Mouse (Mus musculus): ENCODE measurements at regions not wholly inside any gene's neighbourhood (a gene's known extent, or its start where the extent isn't known, plus 50 kb on each side); places are given as distances from the start of the nearest gene placed in this dataset.

GRCm38 (mm10) chr5:126723304-126724295, 518.0 kb upstream of the Tmem132c start:
- WGBS = 66% methylated on average over 10 of the region's 10 CpGs
- no peaks in the 10 kb centered on the region for H3K4me1 ChIP-seq (replicated peaks)
- H3K27me3 ChIP-seq = no peaks in the 10 kb centered on the region
- no peak overlapping the region for H3K9ac ChIP-seq
- no peak overlapping the region for H3K4me2 ChIP-seq
- no peaks in the 10 kb centered on the region for H3K9me3 ChIP-seq
- H3K36me3 ChIP-seq = no peaks in the 10 kb centered on the region
- ATAC-seq (ENCODE audit: low read depth) = no peak
- H3K27ac ChIP-seq (replicated peaks) = no peak overlapping the region
- H3K4me3 ChIP-seq = no peak overlapping the region

- WGBS = 86% methylated on average over 9 of the region's 9 CpGs
- Histone ChIP-seq H3K27me3 (no peaks in the 10 kb centered on the region), H3K4me3 (no peak overlapping the region), H3K4me2 (no peak overlapping the region), H3K9me3 (no peaks in the 10 kb centered on the region), H3K9ac (no peak overlapping the region), H3K27ac (replicated peaks) (no peak overlapping the region), H3K36me3 (no peaks in the 10 kb centered on the region), H3K4me1 (replicated peaks) (no peaks in the 10 kb centered on the region)
- no peak for ATAC-seq (ENCODE audit: low read depth)
These were observed 517.3 kb upstream of the Tmem132c start for GRCm38 (mm10) chr5:126724329-126724728.

GRCm38 (mm10) chr5:126733470-126733869, 508.1 kb upstream of the Tmem132c start:
- H3K4me1 ChIP-seq (replicated peaks) = peaks cover 17% of the 10 kb centered on the region; the same call in 1 of the 2 replicates
- 1% methylated on average over 11 of the region's 15 CpGs for WGBS
- no peaks in the 10 kb centered on the region for H3K36me3 ChIP-seq
- no peaks in the 10 kb centered on the region for H3K9me3 ChIP-seq
- peak; percentile 56; the same call in 1 of the 2 replicates for ATAC-seq (ENCODE audit: low read depth)
- H3K4me3 ChIP-seq = peak overlapping the region; percentile 14; the same call in 1 of the 2 replicates
- peak overlapping the region; percentile 64 for H3K27ac ChIP-seq (replicated peaks)
- 0 out of 2 replicates have a peak overlapping the region, but pooled peaks have one; percentile 41 for H3K9ac ChIP-seq
- peaks cover 3% of the 10 kb centered on the region; the same call in 1 of the 2 replicates for H3K27me3 ChIP-seq
- H3K4me2 ChIP-seq = peak overlapping the region; percentile 49

DNA sequence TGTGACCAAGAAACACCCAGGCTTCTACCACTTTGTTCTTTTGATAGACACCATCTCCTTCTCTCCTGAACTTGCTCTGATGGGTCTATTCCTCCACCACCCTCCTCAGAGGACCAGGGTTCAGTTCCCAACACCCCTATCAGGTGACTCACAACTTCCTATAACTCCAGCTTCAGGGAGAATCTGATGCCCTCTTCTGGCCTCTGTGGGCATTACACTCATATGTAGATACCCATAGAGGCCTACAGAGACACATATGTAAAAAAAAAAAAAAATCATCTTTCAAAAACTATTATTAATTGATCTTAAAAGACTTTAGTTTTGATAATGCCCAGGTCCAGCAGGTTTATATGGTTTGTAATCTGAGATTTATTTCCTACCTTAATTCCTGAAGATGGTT, 505.9 kb upstream of the Tmem132c start:
- Histone ChIP-seq H3K4me3 (no peak overlapping the region), H3K9me3 (no peaks in the 10 kb centered on the region), H3K27me3 (peaks cover 3% of the 10 kb centered on the region; the same call in 1 of the 2 replicates), H3K4me2 (no peak overlapping the region), H3K36me3 (no peaks in the 10 kb centered on the region), H3K9ac (no peak overlapping the region), H3K27ac (replicated peaks) (no peak overlapping the region), H3K4me1 (replicated peaks) (peaks cover 19% of the 10 kb centered on the region)
- ATAC-seq (ENCODE audit: low read depth) = no peak

- H3K27me3 ChIP-seq = peaks cover 3% of the 10 kb centered on the region; the same call in 1 of the 2 replicates
- no peak for ATAC-seq (ENCODE audit: low read depth)
- no peak overlapping the region for H3K4me2 ChIP-seq
- H3K9me3 ChIP-seq = no peaks in the 10 kb centered on the region
- H3K9ac ChIP-seq = no peak overlapping the region
- WGBS = 72% methylated on average over 4 of the region's 4 CpGs
- peaks cover 25% of the 10 kb centered on the region for H3K4me1 ChIP-seq (replicated peaks)
- no peak overlapping the region for H3K27ac ChIP-seq (replicated peaks)
- H3K4me3 ChIP-seq = no peak overlapping the region
- H3K36me3 ChIP-seq = no peaks in the 10 kb centered on the region
These were observed 503.9 kb upstream of the Tmem132c start for GRCm38 (mm10) chr5:126737681-126738080.

GRCm38 (mm10) chr5:126740861-126741410, 500.7 kb upstream of the Tmem132c start:
- Histone ChIP-seq H3K9ac (no peak overlapping the region), H3K27ac (replicated peaks) (no peak overlapping the region), H3K4me3 (no peak overlapping the region), H3K36me3 (no peaks in the 10 kb centered on the region), H3K4me1 (replicated peaks) (peaks cover 10% of the 10 kb centered on the region), H3K9me3 (no peaks in the 10 kb centered on the region), H3K4me2 (no peak overlapping the region), H3K27me3 (peaks cover 3% of the 10 kb centered on the region; the same call in 1 of the 2 replicates)
- no peak for ATAC-seq (ENCODE audit: low read depth)
- WGBS = 32% methylated on average over 10 of the region's 10 CpGs

GRCm38 (mm10) chr5:126755107-126755506, 486.5 kb upstream of the Tmem132c start:
- no peak overlapping the region for H3K27ac ChIP-seq (replicated peaks)
- H3K9me3 ChIP-seq = no peaks in the 10 kb centered on the region
- no peak overlapping the region for H3K4me2 ChIP-seq
- no peaks in the 10 kb centered on the region for H3K36me3 ChIP-seq
- H3K4me1 ChIP-seq (replicated peaks) = 0 out of 2 replicates have a peak, but pooled peaks cover 4% of the 10 kb centered on the region
- WGBS = 17% methylated on average over 1 of the region's 1 CpGs
- H3K4me3 ChIP-seq = no peak overlapping the region
- no peak overlapping the region for H3K9ac ChIP-seq
- no peaks in the 10 kb centered on the region for H3K27me3 ChIP-seq
- ATAC-seq (ENCODE audit: low read depth) = no peak

DNA sequence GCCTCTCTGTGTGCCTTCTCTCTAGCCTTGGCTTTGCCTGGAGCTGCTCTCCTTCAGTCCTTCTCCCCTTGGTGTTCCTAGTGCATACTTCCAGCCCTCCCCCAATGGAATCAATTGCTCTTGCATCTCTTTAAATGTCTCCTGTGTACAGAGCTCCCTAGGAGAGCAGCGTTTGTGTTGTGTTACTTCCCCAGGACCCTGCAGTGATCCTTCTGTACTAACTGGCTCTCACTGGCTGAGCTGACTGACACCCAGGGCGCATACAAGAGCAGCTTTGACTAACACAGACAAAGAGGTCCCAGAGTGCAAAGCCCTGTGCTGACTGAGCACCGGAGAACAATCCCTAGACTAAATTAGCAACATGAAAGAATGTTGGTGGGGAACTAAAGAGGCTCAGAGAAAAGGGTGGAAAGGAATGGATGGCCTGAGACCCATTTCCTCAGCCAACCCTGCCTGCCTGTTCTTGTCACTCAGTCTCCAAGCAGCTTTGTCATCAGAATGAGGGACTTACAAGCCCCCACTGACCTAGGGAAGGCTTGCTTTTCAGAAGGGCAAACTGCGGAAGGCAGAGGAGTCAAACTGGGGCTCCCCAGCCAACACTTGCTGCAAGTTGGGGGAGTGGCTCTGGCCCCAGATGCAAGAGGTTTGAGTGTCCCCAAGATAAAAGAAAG, 476.4 kb upstream of the Tmem132c start:
- ATAC-seq (ENCODE audit: low read depth) = peak; percentile 59; the same call in 1 of the 2 replicates
- no peak overlapping the region; the same call in 1 of the 2 replicates for H3K27ac ChIP-seq (replicated peaks)
- H3K4me3 ChIP-seq = no peak overlapping the region

DNA sequence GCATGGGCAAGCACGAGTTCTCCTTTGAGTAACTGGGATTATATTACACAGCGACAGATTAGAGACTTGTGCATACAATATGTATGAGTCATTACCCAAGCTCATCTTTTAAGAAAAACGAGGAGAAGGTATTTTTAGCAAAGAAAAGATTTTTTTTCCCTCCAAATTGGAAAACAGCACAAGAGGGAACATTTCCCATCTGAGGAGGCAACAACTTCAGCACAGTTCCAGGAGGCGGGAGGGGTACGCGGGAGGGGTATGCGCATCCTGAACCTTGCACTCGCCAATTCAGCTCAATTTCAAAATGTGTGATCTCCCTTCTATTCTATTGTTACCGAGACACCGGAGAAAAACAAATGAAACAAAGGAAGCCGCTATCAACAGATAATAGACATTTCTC, 472.6 kb upstream of the Tmem132c start:
- peaks cover 20% of the 10 kb centered on the region for H3K4me1 ChIP-seq (replicated peaks)
- WGBS = 23% methylated on average over 11 of the region's 11 CpGs
- H3K36me3 ChIP-seq = no peaks in the 10 kb centered on the region
- no peaks in the 10 kb centered on the region for H3K9me3 ChIP-seq
- H3K9ac ChIP-seq = 0 out of 2 replicates have a peak overlapping the region, but pooled peaks have one; percentile 53
- H3K4me2 ChIP-seq = peak overlapping the region; percentile 40
- peak overlapping the region; percentile 23 for H3K4me3 ChIP-seq
- H3K27me3 ChIP-seq = no peaks in the 10 kb centered on the region
- no peak for ATAC-seq (ENCODE audit: low read depth)
- H3K27ac ChIP-seq (replicated peaks) = no peak overlapping the region

More for the DNA sequence above, 476.4 kb upstream of the Tmem132c start:
- H3K9me3 ChIP-seq = no peaks in the 10 kb centered on the region
- H3K4me1 ChIP-seq (replicated peaks) = peaks cover 20% of the 10 kb centered on the region
- no peaks in the 10 kb centered on the region for H3K27me3 ChIP-seq
- H3K4me2 ChIP-seq = no peak overlapping the region
- H3K9ac ChIP-seq = no peak overlapping the region
- 4% methylated on average over 4 of the region's 4 CpGs for WGBS
- H3K36me3 ChIP-seq = no peaks in the 10 kb centered on the region

DNA sequence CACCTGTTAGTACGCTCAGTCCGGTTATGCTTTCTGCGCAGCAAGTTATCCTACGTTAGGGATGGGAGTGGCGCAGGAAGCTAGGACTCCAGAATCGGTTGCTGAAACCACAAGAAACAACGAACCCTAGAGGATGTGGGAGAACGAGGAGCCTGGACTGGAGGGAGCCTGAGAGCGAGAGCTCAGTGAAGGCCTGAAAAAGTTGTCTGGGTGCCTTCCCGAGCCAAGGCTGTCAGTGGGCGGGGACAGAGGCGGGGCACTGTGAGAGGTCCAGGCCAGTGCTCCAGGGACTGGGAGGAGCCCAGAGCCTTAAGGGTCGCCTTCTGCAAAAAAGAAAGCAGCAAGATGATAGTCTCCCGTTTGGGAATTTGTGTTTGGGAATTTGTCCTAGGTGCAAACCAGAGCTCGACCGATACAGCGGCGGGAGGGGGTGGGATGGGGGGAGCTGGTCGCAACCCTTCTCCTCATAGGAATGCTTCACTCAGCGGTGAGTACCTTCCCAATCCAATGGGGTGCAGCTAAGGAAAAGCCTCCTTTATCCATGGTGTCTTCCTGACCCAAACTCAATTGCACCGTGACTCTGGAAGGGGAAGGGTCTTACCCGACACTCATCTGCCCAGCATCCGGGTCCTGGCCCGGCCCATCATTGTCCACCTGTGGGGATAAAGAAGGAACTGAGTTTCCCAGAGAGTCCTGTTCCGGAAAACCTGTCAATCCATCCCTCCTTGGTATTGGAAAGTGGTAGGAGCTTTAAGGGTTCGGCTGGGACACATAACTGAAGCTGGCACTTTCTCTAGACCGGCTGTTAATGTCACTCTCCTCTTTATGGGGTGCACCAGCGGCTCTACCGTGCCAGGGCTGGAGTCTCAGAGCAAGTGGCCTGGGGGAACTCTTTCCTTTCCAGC, 453.6 kb upstream of the Tmem132c start:
- Histone ChIP-seq H3K4me2 (peak overlapping the region; percentile 60), H3K27me3 (peaks cover 36% of the 10 kb centered on the region), H3K4me3 (peak overlapping the region; percentile 36), H3K27ac (replicated peaks) (no peak overlapping the region), H3K36me3 (no peaks in the 10 kb centered on the region), H3K4me1 (replicated peaks) (peaks cover 16% of the 10 kb centered on the region), H3K9ac (peak overlapping the region; percentile 43), H3K9me3 (0 out of 2 replicates have a peak, but pooled peaks cover under 1% of the 10 kb centered on the region)
- 0 out of 2 replicates have a peak, but pooled peaks have one; percentile 63 for ATAC-seq (ENCODE audit: low read depth)
- WGBS = 5% methylated on average over 29 of the region's 29 CpGs

DNA sequence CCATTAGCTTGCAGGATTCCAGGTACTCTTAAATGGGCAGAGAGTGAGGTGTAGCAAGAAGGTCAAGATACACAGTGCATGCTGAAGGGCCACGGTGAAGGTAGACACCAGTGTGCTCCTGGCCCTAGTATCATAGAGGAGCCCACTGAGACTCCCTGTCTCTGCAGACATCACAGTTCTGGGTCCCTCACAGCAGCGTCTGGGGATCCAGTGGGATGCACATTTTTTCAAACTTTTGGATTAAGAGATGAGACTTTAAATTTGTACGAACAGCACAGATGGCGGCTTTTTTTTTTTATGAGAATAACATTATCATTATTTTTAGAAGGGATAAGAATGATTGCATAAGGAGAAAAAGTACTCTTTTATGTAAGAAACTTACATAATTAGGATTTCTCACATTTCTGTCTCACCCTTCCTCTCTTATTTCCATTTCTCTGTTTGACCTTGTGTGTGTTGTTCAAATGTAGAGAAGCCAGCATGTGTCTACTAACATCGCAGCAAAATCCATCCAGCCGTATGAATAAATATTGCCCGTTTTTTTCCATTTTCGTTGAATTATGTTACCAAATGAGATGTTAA, 441.8 kb upstream of the Tmem132c start:
- H3K27ac ChIP-seq (replicated peaks) = no peak overlapping the region
- no peaks in the 10 kb centered on the region for H3K4me1 ChIP-seq (replicated peaks)
- no peaks in the 10 kb centered on the region for H3K27me3 ChIP-seq
- no peaks in the 10 kb centered on the region for H3K9me3 ChIP-seq
- ATAC-seq (ENCODE audit: low read depth) = no peak
- no peaks in the 10 kb centered on the region for H3K36me3 ChIP-seq
- H3K9ac ChIP-seq = no peak overlapping the region
- WGBS = 91% methylated on average over 8 of the region's 8 CpGs
- no peak overlapping the region for H3K4me2 ChIP-seq
- no peak overlapping the region for H3K4me3 ChIP-seq
